Mouse (Mus musculus): ENCODE results near the gene Ntn3.

DNA sequence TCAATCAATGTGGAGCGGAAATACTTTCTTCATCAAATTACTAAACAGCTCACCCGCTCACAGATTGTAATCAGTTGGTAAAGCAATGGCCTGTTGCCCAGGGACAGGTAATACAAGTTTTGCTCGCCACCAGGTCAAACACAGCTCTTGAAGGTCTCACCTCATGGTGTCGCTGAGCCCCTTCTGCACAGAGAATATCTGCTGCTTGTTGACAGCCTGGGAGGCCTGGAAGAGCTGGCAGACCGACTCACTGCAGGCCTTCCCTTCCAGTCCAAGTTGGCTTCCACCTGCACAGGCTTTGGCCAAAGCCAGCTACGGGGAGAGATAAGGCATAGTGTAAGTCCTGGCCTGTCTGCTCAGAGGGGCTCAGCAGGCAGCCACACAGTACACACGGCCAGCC is 27.6 kb upstream of the Ntn3 start:
- TF ChIP-seq POLR2A (IDR thresholded peaks at IDR 0.05; ENCODE audit: low read depth, low read length) (no peak), CTCF (IDR thresholded peaks at IDR 0.05; ENCODE audit: borderline replicate concordance, insufficient read depth, low read length) (no peak)
